Mouse (Mus musculus) liver, adult 2 months (tissue): ENCODE measurements at regions not wholly inside any gene's neighbourhood (a gene's known extent, or its start where the extent isn't known, plus 50 kb on each side); places are given as distances from the start of the nearest gene placed in this dataset.
"Not testable (repeated sequence)": the region's sequence is repeated elsewhere in the genome, so short reads cannot be mapped to it uniquely, and the experiment has no call there.

Experiments
- DNase-seq: peaks from one replicate; pipeline ENCODE4 v3.0.0-alpha.2; 2011; ENCODE audit warnings: low read depth, low spot score; ENCODE audit errors: extremely low read depth
- H3K27ac ChIP-seq: fragments of 200-500 bp; replicated peaks from 2 replicates; pipeline ENCODE4 v1.5.1; 2012; ENCODE audit warnings: low read depth, mild to moderate bottlenecking, control low read depth, inconsistent platforms, low read length; ENCODE audit not compliant: insufficient read depth
- H3K27me3 ChIP-seq: fragments of 200-500 bp; 2 replicates; pipeline ENCODE4 v1.6.1; 2012; ENCODE audit warnings: mild to moderate bottlenecking, moderate library complexity, low read length, inconsistent platforms; ENCODE audit not compliant: control insufficient read depth, insufficient read depth
- H3K36me3 ChIP-seq: fragments of 200-500 bp; 2 replicates; pipeline ENCODE4 v1.6.1; 2012; ENCODE audit warnings: low read length, inconsistent platforms; ENCODE audit not compliant: control insufficient read depth, insufficient read depth
- H3K4me1 ChIP-seq: fragments of 200-500 bp; 2 replicates; pipeline ENCODE4 v1.6.1; 2011; ENCODE audit warnings: low read length; ENCODE audit not compliant: control insufficient read depth, insufficient read depth
- H3K4me3 ChIP-seq: fragments of 200-500 bp; 2 replicates; pipeline ENCODE4 v1.5.1; 2011; ENCODE audit warnings: low read depth, mild to moderate bottlenecking, control low read depth, low read length, moderate library complexity; ENCODE audit not compliant: insufficient read depth
- H3K79me2 ChIP-seq: fragments of 200-500 bp; 2 replicates; pipeline ENCODE4 v1.6.1; 2012; ENCODE audit warnings: inconsistent platforms, mild to moderate bottlenecking, low read length, moderate library complexity; ENCODE audit not compliant: control insufficient read depth, insufficient read depth
- H3K9ac ChIP-seq: fragments of 200-500 bp; 2 replicates; pipeline ENCODE4 v1.6.1; 2012; ENCODE audit warnings: low read depth, mild to moderate bottlenecking, control low read depth, inconsistent platforms, low read length
- CTCF ChIP-seq: fragments of 200-500 bp; IDR thresholded peaks from 2 replicates; pipeline ENCODE4 v1.5.1; 2011; ENCODE audit warnings: low read depth, low read length, control low read depth
- POLR2A ChIP-seq: fragments of 200-500 bp; IDR thresholded peaks from 2 replicates; pipeline ENCODE4 v1.6.1; 2011; ENCODE audit warnings: low read length, control low read depth; ENCODE audit not compliant: insufficient read depth; ENCODE audit errors: extremely low read depth
- WGBS: fragments of 180-500 bp; shearing (Covaris S2); methylation state at CpG from one replicate; pipeline ENCODE4 v1.1.7; 2018; 5-methylcytosine and 5-hydroxymethylcytosine counted together

- Histone ChIP-seq H3K4me1 (no peaks in the 10 kb centered on the region), H3K9ac (no peak overlapping the region), H3K4me3 (no peak overlapping the region), H3K27ac (no peak overlapping the region), H3K27me3 (no peaks in the 10 kb centered on the region), H3K36me3 (no peaks in the 10 kb centered on the region), H3K79me2 (no peaks in the 10 kb centered on the region)
- no peak for DNase-seq
- WGBS = 83% methylated on average over 4 of the region's 4 CpGs
- TF ChIP-seq CTCF = no peak
- TF ChIP-seq POLR2A = no peak
Measured at GRCm38 (mm10) chr6:100402716-100403115, 115.4 kb upstream of the Rybp start.

- H3K9ac ChIP-seq = no peak overlapping the region
- no peaks in the 10 kb centered on the region for H3K4me1 ChIP-seq
- DNase-seq = no peak
- no peak overlapping the region for H3K4me3 ChIP-seq
- no peaks in the 10 kb centered on the region for H3K27me3 ChIP-seq
- TF ChIP-seq POLR2A (no peak), CTCF (no peak)
- H3K27ac ChIP-seq = no peak overlapping the region
- no peaks in the 10 kb centered on the region for H3K36me3 ChIP-seq
- H3K79me2 ChIP-seq = no peaks in the 10 kb centered on the region
- WGBS = 94% methylated on average over 2 of the region's 2 CpGs
Measured at GRCm38 (mm10) chr6:100401728-100402127, 114.4 kb upstream of the Rybp start.

- not testable (repeated sequence) for H3K4me3 ChIP-seq, H3K79me2 ChIP-seq, H3K36me3 ChIP-seq, H3K27ac ChIP-seq, H3K27me3 ChIP-seq, H3K4me1 ChIP-seq, DNase-seq, H3K9ac ChIP-seq
- 94% methylated on average over 1 of the region's 1 CpGs for WGBS
Measured at GRCm38 (mm10) chr6:100399387-100399786, 112.1 kb upstream of the Rybp start.

GRCm38 (mm10) chr6:100396311-100397200, 109.3 kb upstream of the Rybp start:
- no peaks in the 10 kb centered on the region for H3K79me2 ChIP-seq
- H3K27ac ChIP-seq = no peak overlapping the region
- H3K4me3 ChIP-seq = no peak overlapping the region
- no peaks in the 10 kb centered on the region for H3K36me3 ChIP-seq
- DNase-seq = no peak
- no peak overlapping the region for H3K9ac ChIP-seq
- TF ChIP-seq CTCF = no peak
- H3K4me1 ChIP-seq = no peaks in the 10 kb centered on the region
- no peaks in the 10 kb centered on the region for H3K27me3 ChIP-seq
- WGBS = 91% methylated on average over 14 of the region's 14 CpGs

- no peaks in the 10 kb centered on the region for H3K27me3 ChIP-seq
- 94% methylated on average over 7 of the region's 7 CpGs for WGBS
- TF ChIP-seq CTCF (no peak), POLR2A (no peak)
Measured at GRCm38 (mm10) chr6:100390258-100390910, 103.1 kb upstream of the Rybp start.

GRCm38 (mm10) chr6:100387042-100387441, 99.8 kb upstream of the Rybp start:
- Histone ChIP-seq H3K9ac (no peak overlapping the region), H3K27me3 (no peaks in the 10 kb centered on the region), H3K4me3 (no peak overlapping the region), H3K27ac (no peak overlapping the region), H3K79me2 (no peaks in the 10 kb centered on the region), H3K36me3 (no peaks in the 10 kb centered on the region), H3K4me1 (no peaks in the 10 kb centered on the region)
- WGBS = 72% methylated on average over 5 of the region's 5 CpGs
- DNase-seq = no peak
- TF ChIP-seq CTCF (no peak), POLR2A (no peak)

More at GRCm38 (mm10) chr6:100390258-100390910, 103.1 kb upstream of the Rybp start:
- Histone ChIP-seq H3K4me3 (no peak overlapping the region), H3K36me3 (no peaks in the 10 kb centered on the region), H3K9ac (no peak overlapping the region), H3K4me1 (no peaks in the 10 kb centered on the region), H3K27ac (no peak overlapping the region), H3K79me2 (no peaks in the 10 kb centered on the region)
- DNase-seq = no peak
